15 mouse cellular contexts compared by ENCODE assay signal in the genomic region with DNA sequence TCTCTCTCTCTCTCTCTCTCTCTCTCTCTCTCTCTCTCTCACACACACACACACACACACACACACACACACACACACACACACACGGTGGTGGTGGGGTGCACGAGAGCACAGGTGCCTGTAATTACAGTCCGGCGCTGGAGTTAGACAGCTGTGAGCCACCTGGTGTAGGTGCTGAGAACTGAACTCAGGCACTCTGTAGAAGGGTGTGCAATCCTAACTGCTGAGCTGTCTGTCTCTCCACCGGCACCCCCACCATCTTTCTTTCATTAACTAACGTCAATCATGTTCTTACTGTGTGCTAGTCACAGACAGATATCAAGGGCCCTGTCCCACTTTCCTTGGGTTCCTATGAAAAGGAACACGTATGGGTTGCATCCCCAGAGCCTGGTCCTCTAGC.
DNase-seq lines count a peak whose midpoint lies in the region; ATAC-seq and TF ChIP-seq lines count a peak whose summit lies in the region.
"Had no signal": no experiment of that assay in that cellular context is flagged by ENCODE, and none has a peak within 500 bp of the region (broad histone marks: within the 10 kb centered on the region; RNA-seq: fewer than 3 reads in every experiment).

No protein-coding gene starts in this region.

- H3K36me3 ChIP-seq in forebrain, embryonic 11.5 days (ENCODE audit: control insufficient read depth, insufficient read depth, low read length), result no peaks in the 10 kb centered on the region
- H3K36me3 ChIP-seq in forebrain, embryonic 14.5 days (ENCODE audit: control insufficient read depth, insufficient read depth, low read length), result no peaks in the 10 kb centered on the region
- H3K36me3 ChIP-seq in thymus, adult 2 months (ENCODE audit: control insufficient read depth, insufficient read depth, low read length), result no peaks in the 10 kb centered on the region
- no peaks in the 10 kb centered on the region for H3K36me3 ChIP-seq in stomach, postnatal 0 days (ENCODE audit: control insufficient read depth, insufficient read depth, low read length)
- H3K36me3 ChIP-seq: embryonic facial prominence, embryonic 13.5 days; heart, embryonic 10.5 days; hindbrain, embryonic 12.5 days; midbrain, embryonic 12.5 days had no signal

- H3K27ac ChIP-seq in forebrain, embryonic 11.5 days (ENCODE audit: low read depth, low read length), result no peak overlapping the region
- H3K27ac ChIP-seq in forebrain, embryonic 14.5 days (ENCODE audit: low read depth, low read length), result no peak overlapping the region
- H3K27ac ChIP-seq in thymus, adult 2 months (ENCODE audit: control insufficient read depth, insufficient read depth, low read length), result no peak overlapping the region
- H3K27ac ChIP-seq in stomach, postnatal 0 days (replicated peaks), result no peak overlapping the region
- H3K27ac ChIP-seq: embryonic facial prominence, embryonic 13.5 days; heart, embryonic 10.5 days; hindbrain, embryonic 12.5 days; layer of hippocampus, adult 2 months; midbrain, embryonic 12.5 days had no signal

- no peak for TF ChIP-seq EP300 in stomach, postnatal 0 days (optimal IDR thresholded peaks at IDR 0.05)

- ATAC-seq in forebrain, embryonic 11.5 days (replicated peaks; ENCODE audit: low FRiP score), result no peak
- ATAC-seq in forebrain, embryonic 14.5 days, result no peak
- ATAC-seq in stomach, postnatal 0 days (ENCODE audit: low FRiP score, low TSS enrichment), result no peak

- 77% methylated on average over 7 of the region's 7 CpGs for WGBS in forebrain, embryonic 11.5 days
- 70% methylated on average over 7 of the region's 7 CpGs for WGBS in forebrain, embryonic 14.5 days
- 47% methylated on average over 7 of the region's 7 CpGs for WGBS in thymus, adult 2 months
- 62% methylated on average over 7 of the region's 7 CpGs for WGBS in stomach, postnatal 0 days

- H3K4me2 ChIP-seq in forebrain, embryonic 11.5 days (ENCODE audit: low read depth, low read length, severe bottlenecking), result no peak overlapping the region
- H3K4me2 ChIP-seq in forebrain, embryonic 14.5 days (ENCODE audit: low read length), result no peak overlapping the region
- H3K4me2 ChIP-seq in stomach, postnatal 0 days (replicated peaks; ENCODE audit: low read depth), result no peak overlapping the region
- H3K4me2 ChIP-seq: embryonic facial prominence, embryonic 13.5 days; hindbrain, embryonic 12.5 days; midbrain, embryonic 12.5 days had no signal

- H3K9ac ChIP-seq in forebrain, embryonic 11.5 days (ENCODE audit: low read length), result no peak overlapping the region
- no peak overlapping the region for H3K9ac ChIP-seq in forebrain, embryonic 14.5 days (ENCODE audit: low read length)
- H3K9ac ChIP-seq in stomach, postnatal 0 days (ENCODE audit: low read length), result no peak overlapping the region
- H3K9ac ChIP-seq: embryonic facial prominence, embryonic 13.5 days; hindbrain, embryonic 12.5 days; midbrain, embryonic 12.5 days had no signal

- TF ChIP-seq POLR2A in thymus, adult 2 months (IDR thresholded peaks at IDR 0.05; ENCODE audit: control insufficient read depth, extremely low read depth, insufficient read depth, low read length, poor library complexity), result no peak

- no peaks in the 10 kb centered on the region for H3K9me3 ChIP-seq in forebrain, embryonic 11.5 days (ENCODE audit: control insufficient read depth, low read length)
- no peaks in the 10 kb centered on the region for H3K9me3 ChIP-seq in forebrain, embryonic 14.5 days (replicated peaks; ENCODE audit: control insufficient read depth, low read length)
- H3K9me3 ChIP-seq in stomach, postnatal 0 days (ENCODE audit: control insufficient read depth, low read length), result no peaks in the 10 kb centered on the region
- H3K9me3 ChIP-seq: embryonic facial prominence, embryonic 13.5 days; heart, embryonic 10.5 days; hindbrain, embryonic 12.5 days; midbrain, embryonic 12.5 days had no signal

- no peaks in the 10 kb centered on the region for H3K4me1 ChIP-seq in forebrain, embryonic 11.5 days (replicated peaks; ENCODE audit: control insufficient read depth, insufficient read depth, low read length)
- H3K4me1 ChIP-seq in forebrain, embryonic 14.5 days (ENCODE audit: control insufficient read depth, insufficient read depth, low read length), result no peaks in the 10 kb centered on the region
- 0 out of 2 replicates have a peak, but pooled peaks cover 2% of the 10 kb centered on the region for H3K4me1 ChIP-seq in thymus, adult 2 months (replicated peaks; ENCODE audit: control insufficient read depth, insufficient read depth, low read length)
- H3K4me1 ChIP-seq in stomach, postnatal 0 days (replicated peaks; ENCODE audit: control insufficient read depth, insufficient read depth), result no peaks in the 10 kb centered on the region
- H3K4me1 ChIP-seq: hindbrain, embryonic 12.5 days; midbrain, embryonic 12.5 days had no signal

- H3K27me3 ChIP-seq in forebrain, embryonic 11.5 days (ENCODE audit: control insufficient read depth, insufficient read depth, low read length), result no peaks in the 10 kb centered on the region
- H3K27me3 ChIP-seq in forebrain, embryonic 14.5 days (replicated peaks; ENCODE audit: control insufficient read depth, insufficient read depth, low read length), result no peaks in the 10 kb centered on the region
- H3K27me3 ChIP-seq in thymus, adult 2 months (ENCODE audit: control insufficient read depth, insufficient read depth, low read length), result no peaks in the 10 kb centered on the region
- H3K27me3 ChIP-seq in stomach, postnatal 0 days (ENCODE audit: control insufficient read depth, insufficient read depth, low read length), result no peaks in the 10 kb centered on the region
- H3K27me3 ChIP-seq: embryonic facial prominence, embryonic 13.5 days; hindbrain, embryonic 12.5 days; midbrain, embryonic 12.5 days had no signal

- H3K4me3 ChIP-seq in forebrain, embryonic 11.5 days (ENCODE audit: low read depth, low read length), result no peak overlapping the region
- no peak overlapping the region for H3K4me3 ChIP-seq in forebrain, embryonic 14.5 days (ENCODE audit: low read depth, low read length)
- no peak overlapping the region for H3K4me3 ChIP-seq in thymus, adult 2 months (ENCODE audit: control insufficient read depth, insufficient read depth, low read length)
- H3K4me3 ChIP-seq in stomach, postnatal 0 days (ENCODE audit: low read depth, low read length), result no peak overlapping the region
- H3K4me3 ChIP-seq: embryonic facial prominence, embryonic 13.5 days; heart, embryonic 10.5 days; hindbrain, embryonic 12.5 days; layer of hippocampus, adult 2 months; midbrain, embryonic 12.5 days; myocyte had no signal

- no peak for TF ChIP-seq CTCF in thymus, adult 2 months (IDR thresholded peaks at IDR 0.05; ENCODE audit: borderline replicate concordance, control insufficient read depth, extremely low read depth, insufficient read depth, low read length, poor library complexity)
- peak; percentile 42 for TF ChIP-seq CTCF in stomach, postnatal 0 days (IDR thresholded peaks at IDR 0.05; ENCODE audit: low read depth)

- DNase-seq in forebrain, embryonic 11.5 days (ENCODE audit: low spot score), result peak; percentile 23
- DNase-seq in forebrain, embryonic 14.5 days (ENCODE audit: low spot score), result no peak
- peak; percentile 41 for DNase-seq in thymus, adult 2 months
- DNase-seq in thymus, adult 18-20 months, result no peak
- DNase-seq in stomach, postnatal 0 days (ENCODE audit: low spot score), result no peak
- no peak for DNase-seq in right cerebral cortex, postnatal 14 days
- DNase-seq in layer of hippocampus, postnatal 10 days (ENCODE audit: low spot score in 2 of 2), result no peak
- DNase-seq: cerebellum, adult 2 months; gastrocnemius, postnatal 14 days had no signal

Comparison
In these comparisons a context has a peak if more than half of its experiments do, and no peak if none do; other contexts are left out.
1. DNase-seq: peak in forebrain, embryonic 11.5 days (single experiment) and thymus, adult 2 months (single experiment); none in forebrain, embryonic 14.5 days (single experiment), thymus, adult 18-20 months (0 of 2), stomach, postnatal 0 days (single experiment), right cerebral cortex, postnatal 14 days (single experiment) and layer of hippocampus, postnatal 10 days (0 of 2).